Mouse (Mus musculus): ENCODE data around the gene Gm38431.
A peak's percentile ranks its signal among the peaks of the same experiment; 100 is the strongest.

Gene Gm38431

GRCm38 (mm10) chr9:21091707-21092320 lies at the start of gene Gm38431, which contains the start of gene Raver1:
Gm38431 (minus strand) TSS chr9:21091997.
Raver1 (minus strand) TSS chr9:21092008.
- DNase-seq (ENCODE audit: low spot score in 2 of 2): peak; percentile 95

DNA sequence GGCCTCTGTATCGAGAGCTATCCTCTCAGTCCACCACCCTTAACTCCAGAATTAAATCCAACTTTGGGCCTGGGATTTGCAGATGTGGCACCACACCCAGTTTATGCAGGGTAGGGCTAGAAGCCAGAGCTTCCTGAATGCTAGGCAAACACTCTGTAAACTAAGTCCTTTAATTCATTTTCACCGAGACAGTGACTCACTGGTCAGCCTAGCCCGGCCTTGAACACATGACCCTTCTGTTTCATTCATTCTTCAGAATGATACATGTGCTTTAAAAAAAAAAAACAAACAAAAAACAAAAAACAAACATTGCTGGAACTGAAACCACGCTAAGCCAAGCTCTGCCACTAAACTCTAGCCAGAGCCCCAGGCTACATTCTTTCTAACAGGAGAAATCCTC lies 46.6 kb upstream of the Gm38431 start:
- DNase-seq (ENCODE audit: low spot score in 2 of 2): no peak

DNA sequence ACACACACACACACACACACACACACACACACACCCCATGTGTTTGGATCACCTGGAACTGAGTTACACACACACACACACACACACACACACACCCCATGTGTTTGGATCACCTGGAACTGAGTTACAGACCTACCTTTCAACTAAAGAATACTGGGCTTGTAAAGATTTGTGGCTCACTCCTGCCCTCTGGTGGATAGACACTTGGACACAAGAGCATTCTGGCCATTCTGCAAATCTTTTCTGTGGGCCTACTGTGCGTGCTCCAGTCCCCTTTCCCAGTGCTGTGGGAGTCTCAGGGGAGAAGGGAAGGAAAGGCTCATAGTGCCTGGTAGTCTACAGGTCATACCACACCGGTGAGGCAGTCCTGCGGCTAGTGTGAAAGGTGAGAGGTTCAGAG lies 45.4 kb upstream of the Gm38431 start:
- peak in 1 of 2 experiments; percentile 71 for DNase-seq (ENCODE audit: low spot score in 2 of 2)

GRCm38 (mm10) chr9:21136401-21136800 lies 44.6 kb upstream of the Gm38431 start:
- no peak for DNase-seq (ENCODE audit: low spot score in 2 of 2)

- no peak for DNase-seq (ENCODE audit: low spot score in 2 of 2)
These were observed 44.2 kb upstream of the Gm38431 start for GRCm38 (mm10) chr9:21135941-21136381.

DNA sequence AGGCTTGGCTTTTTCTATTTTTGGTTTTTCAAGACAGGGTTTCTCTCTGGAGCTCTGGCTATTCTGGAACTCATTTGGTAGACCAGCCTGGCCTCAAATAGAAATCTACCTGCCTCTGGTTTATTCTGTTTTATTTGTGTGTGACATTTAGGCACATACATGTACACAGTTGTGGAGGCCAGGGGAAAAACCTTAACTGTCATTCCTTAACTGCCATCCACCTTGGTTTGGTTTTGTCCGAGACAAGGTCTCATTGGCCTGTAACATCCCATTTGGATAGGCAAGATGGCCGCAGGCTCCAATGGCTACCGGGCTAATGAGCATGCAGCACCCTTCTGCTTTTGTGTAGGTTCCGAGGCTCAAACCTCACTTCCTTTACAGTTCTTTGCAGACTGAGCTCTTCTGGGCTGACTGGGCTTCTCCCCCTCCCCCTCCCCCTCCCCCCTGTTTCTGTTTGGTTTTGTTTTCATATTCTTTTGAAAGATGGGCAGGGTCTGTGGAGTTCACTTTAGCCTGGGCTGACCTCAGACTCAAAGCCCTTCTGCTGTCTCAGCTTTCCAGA lies 43.6 kb upstream of the Gm38431 start:
- no peak for DNase-seq (ENCODE audit: low spot score in 2 of 2)

- DNase-seq (ENCODE audit: low spot score in 2 of 2): no peak
These were observed 43.0 kb upstream of the Gm38431 start for GRCm38 (mm10) chr9:21134595-21135328.

DNA sequence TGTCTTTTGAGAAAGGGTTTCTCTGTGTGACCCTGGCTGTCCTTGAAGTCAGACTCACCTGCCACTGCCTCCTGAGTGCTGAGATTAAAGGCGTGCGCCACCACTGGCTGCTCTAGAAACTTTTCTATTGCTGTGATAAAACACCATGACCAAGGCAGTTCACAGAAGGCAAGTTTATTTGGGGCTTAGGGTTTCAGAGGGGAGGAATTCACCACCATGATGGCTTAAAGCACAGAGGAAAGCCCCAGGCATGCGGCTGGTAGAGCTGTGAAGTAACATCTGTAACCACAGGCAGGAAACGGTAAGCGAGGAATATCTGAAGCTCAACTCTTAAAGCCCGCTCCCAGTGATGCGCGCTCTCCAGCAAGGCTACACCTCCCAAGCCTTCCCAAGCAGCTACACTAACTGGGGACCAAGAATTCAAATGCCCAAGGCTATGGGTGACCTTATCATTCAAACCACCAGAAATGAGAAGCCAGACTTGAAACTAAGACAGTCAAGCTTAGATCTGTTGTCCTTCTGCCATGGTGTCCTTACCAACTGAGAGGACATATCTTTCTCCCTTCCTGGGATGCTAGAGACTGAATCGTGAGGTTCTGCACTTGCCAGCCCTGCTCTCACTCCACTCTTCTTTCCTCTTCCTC lies 41.4 kb upstream of the Gm38431 start:
- DNase-seq (ENCODE audit: low spot score in 2 of 2): no peak

DNA sequence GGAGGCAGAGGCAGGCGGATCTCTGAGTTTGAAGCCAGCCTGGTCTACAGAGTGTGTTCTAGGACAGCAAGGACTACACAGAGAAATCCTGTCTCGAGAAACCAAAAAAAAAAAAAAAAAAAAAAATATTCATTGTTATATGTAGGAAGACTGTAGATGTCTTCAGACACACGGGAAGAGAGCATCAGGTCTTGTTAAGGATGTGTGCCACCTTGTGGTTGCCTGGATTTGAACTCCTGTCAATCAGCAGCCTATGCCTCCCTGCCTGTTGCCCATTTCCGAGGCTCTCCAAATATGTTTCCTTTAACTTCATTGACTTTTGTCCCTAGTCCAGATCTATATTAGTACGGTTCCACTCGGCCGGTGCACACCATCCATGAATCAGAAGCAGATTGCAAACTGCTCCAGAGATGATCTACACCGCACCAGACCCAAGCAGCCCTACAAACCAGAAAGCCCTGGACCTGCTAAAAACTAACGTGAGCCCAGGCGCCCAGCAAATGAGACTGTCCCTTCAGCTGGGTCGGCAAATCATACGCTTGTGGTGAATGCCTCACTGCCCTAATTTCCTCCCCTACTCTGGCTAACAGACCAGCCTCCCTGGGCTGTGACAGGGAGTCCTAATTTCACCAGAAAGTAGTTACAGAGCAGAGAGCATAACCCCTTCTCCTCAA lies 40.4 kb upstream of the Gm38431 start:
- DNase-seq (ENCODE audit: low spot score in 2 of 2): no peak

DNA sequence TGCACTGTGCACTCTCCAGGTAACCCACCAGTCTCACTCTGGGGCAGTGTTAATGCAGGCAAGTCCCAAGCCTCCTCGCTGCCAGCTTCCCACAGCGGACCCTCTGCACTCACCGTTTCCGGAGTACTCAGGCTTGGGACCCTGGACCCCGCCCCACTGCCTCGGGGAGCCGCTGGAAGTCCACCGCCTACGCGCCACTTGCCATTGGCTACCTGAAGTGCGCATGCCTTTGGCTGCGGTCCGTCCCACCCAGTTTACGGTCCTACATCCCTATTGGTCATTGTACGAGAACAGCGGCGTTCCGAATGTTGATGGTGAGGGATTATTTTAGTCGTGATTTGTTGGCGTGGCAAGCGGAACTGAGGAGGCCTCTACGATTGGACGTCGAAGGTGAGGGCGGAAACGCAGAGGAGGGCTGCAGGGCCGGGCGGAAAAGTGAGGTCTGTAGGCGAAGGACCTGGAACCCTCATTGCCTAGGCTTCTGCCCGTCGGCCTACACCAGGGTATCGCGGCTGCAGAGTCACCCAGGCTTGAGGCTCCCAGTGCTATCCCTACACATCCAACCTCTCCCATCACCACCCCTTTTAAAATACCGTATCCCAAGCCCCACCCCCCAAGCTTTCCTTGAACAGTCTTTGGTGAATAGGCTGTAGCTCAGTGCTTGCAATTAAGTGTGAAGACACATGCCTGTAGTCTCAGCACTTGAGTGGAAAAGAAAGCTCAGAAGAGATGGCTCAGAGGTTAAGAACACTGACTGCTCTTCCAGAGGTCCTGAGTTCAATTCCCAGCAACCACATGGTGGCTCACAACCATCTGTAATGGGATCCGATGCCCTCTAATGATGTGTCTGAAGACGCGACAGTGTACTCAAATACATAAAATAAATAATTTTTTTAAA lies 39.5 kb upstream of the Gm38431 start, which contains the start of gene Tyk2:
Gene Tyk2 (minus strand): TSS at position 185 of the 898 bp plus-strand sequence.
- peak; percentile 69 to 78 for DNase-seq (ENCODE audit: low spot score in 2 of 2)

GRCm38 (mm10) chr9:21126259-21126627 lies 34.4 kb upstream of the Gm38431 start:
- DNase-seq (ENCODE audit: low spot score in 2 of 2): no peak

DNA sequence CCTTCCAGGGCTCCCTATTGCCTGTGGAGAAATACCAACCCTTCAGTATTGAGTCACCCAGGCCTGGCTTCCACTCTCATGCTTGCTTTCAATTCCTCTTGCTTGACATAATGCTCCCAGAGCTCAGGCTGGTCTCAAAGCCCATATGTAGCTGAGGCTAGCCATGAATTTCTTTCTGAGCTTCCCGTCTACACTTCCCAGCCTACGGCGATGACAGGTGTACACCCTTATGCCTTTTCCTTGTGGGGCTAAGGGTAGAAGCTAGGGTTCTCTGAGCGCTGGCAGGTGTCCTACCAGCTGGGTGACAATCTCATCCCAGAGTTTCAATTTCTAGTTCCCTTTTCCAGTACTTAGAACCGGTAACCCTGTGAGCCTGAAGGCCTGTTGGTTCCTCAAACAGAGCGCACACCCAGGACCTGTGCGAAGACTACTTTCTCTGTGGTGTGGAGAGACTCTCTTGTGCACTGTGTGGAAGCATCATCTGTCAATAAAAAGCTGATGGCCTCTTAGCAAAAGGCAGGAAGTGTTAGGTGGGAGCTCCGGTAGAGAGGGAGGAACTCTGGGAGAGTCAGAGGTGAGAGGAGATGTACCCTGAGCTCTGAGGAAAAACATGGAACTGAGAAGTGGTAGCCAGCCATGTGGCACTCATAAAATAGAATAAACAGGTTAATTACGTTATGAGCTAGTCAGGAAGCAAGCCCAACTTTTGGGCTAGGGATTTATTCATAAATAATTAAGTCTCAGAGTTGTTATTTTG lies 33.9 kb upstream of the Gm38431 start:
- no peak for DNase-seq (ENCODE audit: low spot score in 2 of 2)

DNA sequence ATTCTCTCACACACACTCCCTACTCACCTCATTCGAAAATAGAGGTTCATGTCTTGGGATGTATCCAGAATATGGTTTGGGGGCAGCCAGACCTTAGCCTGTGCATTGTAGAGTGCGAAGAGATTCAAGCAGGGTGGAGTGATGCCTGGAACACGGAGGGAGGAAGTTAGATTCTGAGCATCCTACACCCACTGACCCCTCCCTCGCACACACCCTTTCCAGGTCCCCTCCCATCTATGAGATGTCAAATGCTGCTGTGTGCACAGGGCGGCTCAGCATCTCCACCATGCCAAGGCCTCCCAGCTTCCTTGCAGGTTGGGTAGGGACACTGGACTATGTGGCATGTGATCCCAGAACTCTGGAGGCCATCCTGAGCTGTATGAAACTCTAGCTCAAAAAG lies 33.0 kb upstream of the Gm38431 start:
- DNase-seq (ENCODE audit: low spot score in 2 of 2): no peak

- DNase-seq (ENCODE audit: low spot score in 2 of 2): no peak
These were observed 29.7 kb upstream of the Gm38431 start for GRCm38 (mm10) chr9:21121483-21121882.

DNA sequence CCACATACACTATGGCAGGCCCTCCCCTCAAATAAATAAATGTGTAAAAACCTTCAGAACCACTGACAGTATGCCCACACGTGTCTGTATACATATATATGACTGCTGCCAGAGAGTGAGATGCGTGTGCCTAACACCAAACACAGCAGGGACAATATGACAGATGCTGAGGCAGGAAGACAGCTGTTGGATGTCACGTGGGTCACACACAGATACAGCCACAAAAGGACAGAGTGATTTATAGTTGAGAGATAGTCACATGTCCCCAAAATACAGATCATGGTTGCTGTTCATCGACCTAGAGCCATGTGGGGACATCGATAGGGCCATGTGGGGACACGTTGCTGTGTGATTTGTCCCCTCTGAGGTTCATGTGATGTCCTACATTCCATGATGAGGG lies 25.3 kb upstream of the Gm38431 start:
- no peak for DNase-seq (ENCODE audit: low spot score in 2 of 2)

DNA sequence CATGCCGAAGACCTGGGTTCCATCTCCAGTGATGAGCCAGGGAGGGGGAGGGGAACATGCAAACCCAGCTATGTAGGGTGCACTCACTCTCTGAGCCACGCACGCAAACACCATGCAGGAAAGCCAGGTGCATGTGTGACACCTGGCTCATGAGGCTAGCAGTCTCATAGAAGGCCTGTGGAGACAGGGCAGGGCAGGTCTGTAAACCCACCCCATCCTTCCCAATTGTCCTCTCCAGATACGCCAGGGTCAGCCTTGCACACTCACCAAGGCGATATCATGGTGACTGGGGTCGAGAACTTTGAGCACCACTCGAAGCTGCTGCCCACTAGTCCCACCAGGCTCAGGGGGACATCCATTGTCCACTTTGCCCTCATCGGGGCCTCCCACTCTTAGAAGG lies 23.3 kb upstream of the Gm38431 start:
- DNase-seq (ENCODE audit: low spot score in 2 of 2): no peak

GRCm38 (mm10) chr9:21114190-21114589 lies 22.4 kb upstream of the Gm38431 start:
- DNase-seq (ENCODE audit: low spot score in 2 of 2): no peak

- no peak for DNase-seq (ENCODE audit: low spot score in 2 of 2)
These were observed 22.0 kb upstream of the Gm38431 start for GRCm38 (mm10) chr9:21113751-21114150.

- no peak for DNase-seq (ENCODE audit: low spot score in 2 of 2)
These were observed 15.9 kb upstream of the Gm38431 start for GRCm38 (mm10) chr9:21107607-21108237.
